Mouse (Mus musculus): Measurements from ENCODE around the gene Ip6k2.

DNA sequence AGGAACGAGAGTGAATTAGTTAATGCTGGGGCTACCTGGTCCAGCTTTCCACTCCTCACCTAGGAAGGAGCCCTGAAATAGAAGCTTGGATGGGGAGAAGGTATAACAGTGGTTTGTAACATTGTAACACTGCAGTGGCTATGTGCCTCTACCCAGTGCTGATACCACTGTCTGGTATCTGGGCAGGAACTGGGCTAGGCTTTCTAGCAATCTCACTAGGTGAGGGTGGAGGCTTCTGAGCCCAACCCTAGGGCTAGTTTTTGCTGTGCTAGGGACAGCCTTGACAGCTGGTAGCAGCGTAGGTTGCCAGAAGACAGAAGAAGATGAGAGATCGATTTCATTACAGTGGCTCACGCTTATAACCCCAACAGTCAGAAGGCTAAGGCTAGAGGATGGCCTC lies 7.0 kb upstream of the Ip6k2 start:
- no peak for TF ChIP-seq POU5F1 (IDR thresholded peaks at IDR 0.05; ENCODE audit: borderline replicate concordance, low read length)
- TF ChIP-seq CTCF (conservative IDR thresholded peaks at IDR 0.05; ENCODE audit: low read length): no peak
